Mouse (Mus musculus) neural tube, embryonic 14.5 days (tissue): ENCODE data around the gene Mst1. TPM values are rescaled to one million over a fixed set of nuclear protein-coding genes. Genes with fewer than 3 reads are reported as not detected.

Experiments used
- ATAC-seq: fragments of 200-750 bp; cut with Nextera tagmentation; 2 replicates; pipeline ENCODE4 v1.8.0; 2017; ENCODE audit warnings: low read depth, mild to moderate bottlenecking, moderate TSS enrichment, moderate library complexity
- H3K27ac ChIP-seq: fragments of 300-500 bp; sonication (generic); 2 replicates; pipeline ENCODE4 v1.5.1; 2014; ENCODE audit warnings: low read depth, mild to moderate bottlenecking, control low read depth, low read length, moderate library complexity, mixed read lengths
- H3K27me3 ChIP-seq: fragments of 300-500 bp; sonication (generic); 2 replicates; pipeline ENCODE4 v1.6.1; 2014; ENCODE audit warnings: low read length; ENCODE audit not compliant: control insufficient read depth, insufficient read depth
- H3K36me3 ChIP-seq: fragments of 300-500 bp; sonication (generic); 2 replicates; pipeline ENCODE4 v1.6.1; 2014; ENCODE audit warnings: low read length, mixed read lengths; ENCODE audit not compliant: control insufficient read depth, insufficient read depth
- H3K4me1 ChIP-seq: fragments of 300-500 bp; sonication (generic); 2 replicates; pipeline ENCODE4 v1.6.1; 2014; ENCODE audit warnings: low read length; ENCODE audit not compliant: control insufficient read depth, insufficient read depth
- H3K4me2 ChIP-seq: fragments of 300-500 bp; sonication (generic); 2 replicates; pipeline ENCODE4 v1.6.1; 2014; ENCODE audit warnings: mild to moderate bottlenecking, low read depth, low read length, control low read depth
- H3K4me3 ChIP-seq: fragments of 300-500 bp; sonication (generic); 2 replicates; pipeline ENCODE4 v1.5.1; 2014; ENCODE audit warnings: low read depth, low read length, control low read depth, mixed read lengths
- H3K9ac ChIP-seq: fragments of 300-500 bp; sonication (generic); replicated peaks from 2 replicates; pipeline ENCODE4 v1.6.1; 2014; ENCODE audit warnings: low read depth, mild to moderate bottlenecking, control low read depth, low read length, mixed read lengths
- H3K9me3 ChIP-seq: fragments of 300-500 bp; sonication (generic); 2 replicates; pipeline ENCODE4 v1.6.1; 2016; ENCODE audit warnings: low read length; ENCODE audit not compliant: control insufficient read depth
- WGBS: fragments of 180-500 bp; shearing (Covaris S2); extraction: QIAGEN DNeasy Blood & Tissue Kit; methylation state at CpG from one replicate; pipeline ENCODE4 v1.1.7; 2014; 5-methylcytosine and 5-hydroxymethylcytosine counted together
- polyA plus RNA-seq: library from polyadenylated mRNA; unstranded; fragments of >200 nt; fragmentation: Nextera tagmentation; extraction: Ambion mirVana; gene quantifications from 2 replicates; pipeline ENCODE4 v1.2.1, GENCODE M21; 2014

Mst1 gene
- polyA plus RNA-seq, 1 experiment from 2014 or later, result 0.08 TPM

DNA sequence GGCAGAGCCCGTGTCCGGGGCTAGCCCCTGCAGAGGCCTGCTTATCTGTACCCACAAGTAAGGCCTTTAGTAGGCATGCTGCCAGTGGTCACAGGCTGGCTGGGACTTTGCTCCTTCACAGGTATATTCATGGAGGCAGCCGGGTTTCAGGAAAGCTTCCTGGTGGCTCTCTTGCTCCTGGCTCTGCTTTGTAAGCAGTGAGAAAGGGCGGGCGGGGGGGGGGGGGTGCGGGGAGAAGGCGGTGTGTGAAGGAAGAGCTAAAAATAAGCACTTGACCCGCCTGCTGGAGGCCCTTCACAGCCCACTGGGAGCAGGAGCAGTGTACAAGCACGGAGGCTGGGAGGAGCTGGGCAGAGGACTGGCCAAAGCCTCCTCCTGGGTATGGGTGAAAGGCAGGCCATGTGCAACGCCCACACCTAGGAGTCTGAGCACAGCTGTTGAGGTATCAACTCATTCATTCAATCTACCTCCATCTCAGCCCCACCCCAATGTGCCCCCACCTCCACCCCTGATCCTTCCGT, 39.7 kb downstream of the Mst1 start:
- Histone ChIP-seq H3K4me2 (no peak overlapping the region), H3K9me3 (no peaks in the 10 kb centered on the region), H3K4me3 (no peak overlapping the region), H3K27me3 (no peaks in the 10 kb centered on the region), H3K4me1 (no peaks in the 10 kb centered on the region), H3K27ac (no peak overlapping the region), H3K9ac (no peak overlapping the region), H3K36me3 (peaks cover 21% of the 10 kb centered on the region)
- ATAC-seq, result no peak
- 61% methylated on average over 11 of the region's 11 CpGs for WGBS

DNA sequence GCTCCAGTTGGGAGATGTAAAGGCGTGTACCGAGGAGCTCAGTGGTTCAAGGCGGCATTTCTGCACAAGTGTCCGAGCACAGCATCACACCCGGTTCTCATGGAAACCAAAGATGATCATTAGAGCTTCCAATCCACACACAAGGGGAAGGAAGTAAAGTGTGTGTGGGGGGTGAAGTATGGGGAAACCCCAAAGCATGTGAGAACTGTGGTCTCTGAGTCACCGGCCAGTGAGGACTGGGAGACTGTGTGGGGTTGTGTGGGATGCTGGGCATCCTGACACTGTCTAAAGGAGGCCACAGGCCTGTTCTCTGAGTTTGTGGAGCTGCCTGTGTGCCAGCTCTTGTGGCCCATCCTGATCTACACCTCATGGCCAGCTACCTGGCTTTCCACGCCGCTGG, 40.4 kb downstream of the Mst1 start:
- no peak overlapping the region for H3K27ac ChIP-seq
- H3K27me3 ChIP-seq, result no peaks in the 10 kb centered on the region
- H3K4me1 ChIP-seq, result no peaks in the 10 kb centered on the region
- H3K4me3 ChIP-seq, result no peak overlapping the region
- 91% methylated on average over 8 of the region's 8 CpGs for WGBS
- no peak overlapping the region for H3K4me2 ChIP-seq
- H3K9me3 ChIP-seq, result no peaks in the 10 kb centered on the region
- H3K36me3 ChIP-seq, result peaks cover 15% of the 10 kb centered on the region
- H3K9ac ChIP-seq, result no peak overlapping the region
- no peak for ATAC-seq

DNA sequence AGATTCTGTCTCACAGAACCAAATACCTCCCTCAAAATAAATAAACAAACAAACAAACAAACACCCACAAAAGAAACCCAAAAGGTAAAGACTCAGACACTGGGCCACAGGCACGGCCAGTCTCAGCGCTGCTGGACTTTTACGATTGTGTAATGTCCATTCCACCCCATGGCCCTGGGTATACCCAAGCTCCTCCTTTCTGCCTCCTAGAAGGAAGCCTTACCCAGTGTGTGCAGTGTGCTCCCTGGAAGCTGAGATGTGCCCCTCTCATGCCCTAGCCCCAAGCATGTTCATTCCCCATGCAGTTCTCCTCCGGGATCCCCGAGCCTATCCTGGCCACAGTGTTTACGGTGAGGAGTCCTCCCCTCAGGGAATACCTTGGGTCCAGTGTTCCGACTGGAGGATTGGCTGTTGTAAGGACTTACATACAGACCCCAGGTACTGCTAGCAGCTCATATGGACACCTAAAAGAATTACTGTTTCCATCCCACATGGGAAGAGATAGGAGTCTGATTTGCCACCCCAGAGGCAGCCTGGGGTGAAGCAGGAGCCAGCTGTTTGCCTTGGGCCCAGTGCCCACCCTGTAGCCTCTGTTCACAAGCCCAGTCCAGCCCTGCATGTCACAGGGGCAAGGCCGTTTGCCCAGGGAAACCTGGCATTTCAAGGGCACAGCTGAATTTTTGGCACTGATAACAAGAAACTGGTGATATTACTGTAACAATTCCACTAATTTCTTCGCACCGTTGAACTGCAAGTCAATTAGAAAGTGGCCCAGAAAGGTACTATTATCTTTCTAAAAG, 41.1 kb downstream of the Mst1 start:
- Histone ChIP-seq H3K9ac (no peak overlapping the region), H3K9me3 (no peaks in the 10 kb centered on the region), H3K36me3 (peaks cover 14% of the 10 kb centered on the region), H3K27me3 (no peaks in the 10 kb centered on the region), H3K27ac (no peak overlapping the region), H3K4me2 (no peak overlapping the region), H3K4me3 (no peak overlapping the region), H3K4me1 (no peaks in the 10 kb centered on the region)
- WGBS, result 85% methylated on average over 10 of the region's 10 CpGs
- ATAC-seq, result no peak

DNA sequence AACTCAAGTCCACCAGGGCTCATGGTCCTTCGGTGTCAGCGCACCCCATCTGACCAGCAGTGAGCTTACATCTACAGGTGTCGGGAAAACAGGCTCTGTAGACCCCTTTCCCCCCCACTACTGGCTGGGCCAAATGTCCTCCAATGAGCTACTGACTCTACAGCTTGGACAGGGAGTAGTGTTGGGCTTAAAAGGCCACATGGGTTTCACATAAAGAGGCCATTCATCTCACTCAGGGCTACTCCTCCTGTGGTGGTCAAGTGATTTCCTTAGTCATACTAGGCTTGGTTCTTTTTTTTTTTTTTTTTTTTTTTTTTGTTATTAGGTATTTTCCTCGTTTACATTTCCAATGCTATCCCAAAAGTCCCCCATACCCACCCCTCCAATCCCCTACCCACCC, 43.7 kb downstream of the Mst1 start:
- Histone ChIP-seq H3K27ac (no peak overlapping the region), H3K9ac (no peak overlapping the region), H3K36me3 (peaks cover 14% of the 10 kb centered on the region), H3K4me3 (no peak overlapping the region), H3K4me2 (no peak overlapping the region), H3K4me1 (no peaks in the 10 kb centered on the region), H3K9me3 (no peaks in the 10 kb centered on the region), H3K27me3 (no peaks in the 10 kb centered on the region)
- no peak for ATAC-seq
- 91% methylated on average over 4 of the region's 4 CpGs for WGBS

DNA sequence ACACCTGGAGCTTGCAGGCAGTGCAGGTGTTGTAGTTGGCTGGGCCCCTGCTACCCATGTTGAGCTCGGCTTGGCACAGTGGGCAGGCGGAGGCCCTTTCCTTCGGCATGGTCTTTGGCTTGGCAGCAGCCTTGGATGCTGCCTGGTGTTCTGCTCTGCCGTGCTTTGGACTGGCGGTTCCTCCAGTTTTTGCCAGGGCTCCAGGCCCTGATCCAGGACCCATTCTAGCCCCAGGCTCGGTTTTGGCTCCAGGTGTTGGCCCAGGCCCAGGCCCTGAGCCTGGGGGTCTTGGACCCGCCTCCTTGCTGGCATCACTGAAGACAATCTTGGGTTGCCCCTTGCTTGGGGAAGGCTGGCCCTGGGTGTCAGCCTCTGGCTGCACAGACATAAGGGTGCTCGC, 45.5 kb downstream of the Mst1 start:
- Histone ChIP-seq H3K36me3 (peaks cover 14% of the 10 kb centered on the region), H3K27ac (no peak overlapping the region), H3K27me3 (no peaks in the 10 kb centered on the region), H3K4me3 (no peak overlapping the region), H3K9ac (no peak overlapping the region), H3K4me1 (no peaks in the 10 kb centered on the region), H3K9me3 (no peaks in the 10 kb centered on the region), H3K4me2 (no peak overlapping the region)
- WGBS, result 86% methylated on average over 8 of the region's 8 CpGs
- no peak for ATAC-seq

DNA sequence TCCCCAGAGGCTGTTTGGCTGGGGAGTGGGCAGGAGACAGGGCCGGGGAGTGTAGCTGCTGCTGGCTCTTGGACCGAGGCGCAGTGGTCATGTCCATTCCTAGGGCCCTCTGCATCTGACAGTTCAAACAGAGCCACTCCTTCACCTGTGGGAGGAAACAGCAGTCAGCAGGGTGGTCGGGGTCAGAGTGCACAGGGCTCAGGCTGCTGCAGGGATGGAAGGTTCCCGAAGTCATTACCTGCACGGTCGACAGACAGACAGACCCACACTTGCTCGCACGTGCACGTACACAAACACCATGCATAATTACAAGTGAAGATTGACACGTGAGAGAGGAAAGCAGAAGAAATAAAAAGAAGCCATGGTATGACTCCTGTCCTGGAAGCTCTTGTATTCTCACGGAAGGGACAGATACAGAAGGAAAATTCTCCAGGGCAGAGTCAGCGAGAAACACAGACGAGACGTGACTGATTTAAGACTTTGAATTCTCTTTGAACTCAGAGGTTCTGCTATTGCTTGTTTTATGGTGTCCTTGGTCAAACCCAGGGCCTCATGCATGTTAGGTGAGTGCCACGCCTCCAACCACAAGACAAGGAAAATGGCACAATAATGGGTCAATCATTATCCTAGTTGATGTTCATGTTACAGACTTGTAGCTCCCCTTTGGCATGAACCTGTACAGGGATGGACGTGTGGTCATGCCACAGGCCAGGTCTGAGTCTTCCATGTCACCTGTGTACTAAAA, 46.4 kb downstream of the Mst1 start:
- Histone ChIP-seq H3K9me3 (no peaks in the 10 kb centered on the region), H3K4me3 (no peak overlapping the region), H3K27ac (no peak overlapping the region), H3K4me1 (no peaks in the 10 kb centered on the region), H3K27me3 (no peaks in the 10 kb centered on the region), H3K9ac (no peak overlapping the region), H3K36me3 (peaks cover 14% of the 10 kb centered on the region), H3K4me2 (no peak overlapping the region)
- WGBS, result 82% methylated on average over 17 of the region's 17 CpGs
- no peak for ATAC-seq

DNA sequence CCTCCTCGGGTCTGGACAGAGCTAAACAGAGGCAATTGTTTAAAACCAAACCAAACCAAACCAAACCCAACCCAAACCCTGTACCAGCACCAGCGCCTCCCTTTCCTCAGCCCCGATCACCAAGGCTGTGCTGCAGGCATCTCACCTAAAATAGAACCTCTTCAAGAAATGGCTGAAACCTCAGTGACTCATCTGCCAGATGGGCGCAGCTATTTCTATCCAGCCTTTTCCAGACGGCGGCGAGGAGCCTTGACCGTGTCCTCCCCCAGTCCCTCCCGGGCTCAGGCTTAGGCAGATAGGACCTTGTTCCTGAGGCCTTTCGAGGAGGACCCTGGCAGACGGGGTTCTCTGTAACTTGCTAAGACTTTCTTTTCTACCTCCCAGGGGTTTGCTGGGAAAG, 48.0 kb downstream of the Mst1 start:
- H3K9ac ChIP-seq, result no peak overlapping the region
- H3K9me3 ChIP-seq, result no peaks in the 10 kb centered on the region
- H3K36me3 ChIP-seq, result peaks cover 9% of the 10 kb centered on the region
- no peak for ATAC-seq
- H3K4me2 ChIP-seq, result no peak overlapping the region
- 90% methylated on average over 11 of the region's 11 CpGs for WGBS
- no peaks in the 10 kb centered on the region for H3K4me1 ChIP-seq
- H3K27me3 ChIP-seq, result no peaks in the 10 kb centered on the region
- H3K27ac ChIP-seq, result no peak overlapping the region
- H3K4me3 ChIP-seq, result no peak overlapping the region

DNA sequence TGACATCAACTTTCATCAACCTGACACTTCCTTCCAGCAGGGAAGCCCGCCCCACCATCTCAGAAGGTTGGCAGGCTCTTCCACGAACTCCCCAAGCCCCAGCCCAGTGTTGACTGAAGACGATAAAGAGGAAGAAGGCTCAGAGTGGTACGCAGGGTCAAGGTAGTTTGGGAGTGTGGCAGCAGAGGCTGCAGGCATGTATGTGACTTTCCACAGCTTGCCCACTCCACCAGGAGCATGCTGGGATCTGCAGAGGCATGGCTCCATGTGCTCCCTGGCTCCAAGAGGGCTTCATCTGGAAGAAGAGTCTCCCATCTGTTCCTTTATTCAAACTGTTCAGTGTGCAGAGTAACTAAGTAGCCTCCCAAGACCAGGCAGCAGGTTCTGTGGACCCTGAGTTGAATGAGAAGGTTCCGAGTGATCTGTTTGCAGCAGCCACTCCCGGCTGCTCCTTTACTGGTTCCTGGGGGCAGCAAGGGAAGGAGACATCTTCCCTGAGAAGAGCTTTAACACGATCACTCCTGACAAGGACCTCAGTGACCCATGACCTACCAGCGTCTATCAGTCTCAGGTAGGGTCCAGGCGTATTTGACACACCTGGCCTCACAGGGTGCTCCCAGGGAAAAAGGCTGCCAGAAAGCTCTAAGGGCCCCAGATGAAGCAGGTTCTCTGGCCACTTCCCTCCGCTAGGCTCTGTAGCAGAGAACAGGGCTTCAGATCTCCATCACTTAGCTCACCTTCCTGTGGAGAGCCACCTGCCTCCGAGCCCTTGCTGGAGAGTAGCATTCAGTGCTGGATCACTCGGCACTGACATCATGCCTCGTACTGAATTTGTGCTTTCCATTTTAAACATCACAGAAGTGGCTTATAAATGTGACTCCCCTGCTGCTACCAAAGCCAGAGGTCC, 49.1 kb downstream of the Mst1 start:
- Histone ChIP-seq H3K27me3 (no peaks in the 10 kb centered on the region), H3K4me1 (no peaks in the 10 kb centered on the region), H3K4me2 (no peak overlapping the region), H3K27ac (no peak overlapping the region), H3K9me3 (no peaks in the 10 kb centered on the region), H3K9ac (no peak overlapping the region), H3K4me3 (no peak overlapping the region), H3K36me3 (peaks cover 9% of the 10 kb centered on the region)
- ATAC-seq, result no peak
- WGBS, result 88% methylated on average over 13 of the region's 13 CpGs
